Mouse (Mus musculus) subcutaneous adipose tissue, adult 2 months (tissue): ENCODE results near the gene Erich6b. TPM values are rescaled to one million over a fixed set of nuclear protein-coding genes. Genes with fewer than 3 reads are reported as not detected.

Source experiments
- polyA plus RNA-seq: library from polyadenylated mRNA; depleted of rRNA; stranded (reverse); fragments of >200 nt; gene quantifications from 2 replicates; pipeline ENCODE4 v1.2.3, GENCODE M21; 2012; ENCODE audit warnings: low replicate concordance; rRNA removed

Erich6b gene
- polyA plus RNA-seq, result not detected in 2 replicates

GRCm38 (mm10) chr14:75642080-75642479 is at the start of gene Erich6b:
TSS of gene Erich6b (plus strand) at chr14:75642259.

GRCm38 (mm10) chr14:75592978-75593377 is 49.1 kb upstream of the Erich6b start, which contains the start of gene Spert:
TSS of gene Spert (minus strand) at chr14:75593116.

Other genes with a start within 250 kb of the Erich6b start
- 0.06 and 0.39 TPM in 2 replicates for gene Siah3, start 186.3 kb upstream of the Erich6b start, polyA plus RNA-seq
- gene Spert, start 49.1 kb upstream of the Erich6b start, polyA plus RNA-seq, result not detected in 2 replicates
- 10.1 and 18.0 TPM in 2 replicates for gene Cog3, start 112.3 kb downstream of the Erich6b start, polyA plus RNA-seq
- gene Slc25a30, start 144.8 kb downstream of the Erich6b start, polyA plus RNA-seq, result 5.9 and 9.7 TPM in 2 replicates
- gene Tpt1, start 202.8 kb downstream of the Erich6b start, polyA plus RNA-seq, result 1,171 and 2,755 TPM in 2 replicates